Mouse (Mus musculus): ENCODE results near the gene Clta. TPM values are rescaled to one million over a fixed set of nuclear protein-coding genes. Genes with fewer than 3 reads are reported as not detected.
A peak's percentile ranks its signal among the peaks of the same experiment; 100 is the strongest.

Gene Clta
- total RNA-seq, 2 experiments from 2014 or later = 48.4 to 58.3 TPM

GRCm38 (mm10) chr4:43979746-43980145 is 24.5 kb upstream of the Clta start:
- no peak for DNase-seq (ENCODE audit: low spot score)

- no peak for DNase-seq (ENCODE audit: low spot score)
These were observed 24.0 kb upstream of the Clta start for GRCm38 (mm10) chr4:43980236-43980635.

GRCm38 (mm10) chr4:43980846-43981245 is 23.4 kb upstream of the Clta start:
- no peak for DNase-seq (ENCODE audit: low spot score)

GRCm38 (mm10) chr4:43981251-43981650 is 23.0 kb upstream of the Clta start:
- DNase-seq (ENCODE audit: low spot score) = no peak

- DNase-seq (ENCODE audit: low spot score) = peak; percentile 93
These were observed 22.1 kb upstream of the Clta start for GRCm38 (mm10) chr4:43982053-43982732.

DNA sequence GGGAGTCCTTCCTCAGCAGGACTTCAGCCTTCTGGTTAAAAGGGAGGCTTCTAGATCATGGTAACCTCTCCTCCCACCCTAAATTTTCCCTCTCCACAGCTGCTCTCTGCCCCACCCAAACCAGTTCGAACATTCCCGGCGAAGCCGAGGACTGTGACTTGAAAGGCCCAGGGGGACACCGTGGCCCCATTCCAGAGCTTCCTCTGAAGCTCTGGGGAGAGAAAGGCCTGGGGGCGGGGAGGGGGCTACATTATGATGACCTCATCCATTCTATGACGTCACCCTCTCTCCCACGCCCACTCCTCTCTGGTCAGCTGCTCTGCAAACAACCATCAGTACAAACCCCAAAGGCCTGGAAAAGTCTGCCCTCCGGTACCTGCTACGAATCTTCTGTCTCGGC is 21.1 kb upstream of the Clta start, which contains the start of gene Ccin:
TSS of gene Ccin (plus strand) at position 303 of the 400 bp plus-strand sequence.
- no peak for DNase-seq (ENCODE audit: low spot score)

GRCm38 (mm10) chr4:43983756-43984155 is 20.5 kb upstream of the Clta start:
- no peak for DNase-seq (ENCODE audit: low spot score)

DNA sequence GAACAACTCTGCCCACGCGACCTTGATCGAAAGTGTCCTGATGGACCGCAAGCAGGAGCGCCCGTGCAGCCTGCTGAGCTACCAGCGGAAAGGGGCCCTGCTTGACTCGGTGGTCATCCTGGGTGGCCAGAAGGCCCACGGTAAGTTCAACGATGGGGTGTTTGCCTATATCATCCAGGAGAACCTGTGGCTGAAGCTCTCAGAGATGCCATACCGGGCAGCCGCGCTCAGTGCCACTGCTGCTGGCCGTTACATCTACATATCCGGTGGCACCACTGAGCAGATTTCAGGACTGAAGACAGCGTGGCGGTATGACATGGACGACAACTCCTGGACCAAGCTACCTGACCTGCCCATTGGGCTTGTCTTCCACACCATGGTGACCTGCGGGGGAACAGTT is 19.9 kb upstream of the Clta start:
- no peak for DNase-seq (ENCODE audit: low spot score)

GRCm38 (mm10) chr4:43988976-43989375 is 15.3 kb upstream of the Clta start:
- no peak for DNase-seq (ENCODE audit: low spot score)

DNA sequence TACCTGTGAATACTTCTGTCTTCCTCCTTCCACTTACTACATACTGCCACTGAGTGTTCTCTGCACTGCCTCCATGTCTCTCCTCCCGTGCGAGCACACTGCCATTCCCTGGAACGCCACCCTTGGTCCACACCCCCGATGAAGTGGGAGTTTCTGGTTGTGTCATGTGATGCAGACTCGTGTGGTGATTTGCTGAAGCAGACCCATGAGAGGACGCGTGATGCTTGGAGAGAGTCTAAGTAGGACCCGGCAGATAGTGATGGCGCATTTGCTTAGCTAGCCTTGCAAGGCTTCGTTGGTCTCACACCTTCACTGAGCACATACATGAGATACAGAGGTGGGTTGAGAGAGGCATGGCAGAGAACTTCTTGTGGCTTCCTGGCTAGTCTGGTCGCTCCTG is 11.2 kb upstream of the Clta start:
- no peak for DNase-seq (ENCODE audit: low spot score)

DNA sequence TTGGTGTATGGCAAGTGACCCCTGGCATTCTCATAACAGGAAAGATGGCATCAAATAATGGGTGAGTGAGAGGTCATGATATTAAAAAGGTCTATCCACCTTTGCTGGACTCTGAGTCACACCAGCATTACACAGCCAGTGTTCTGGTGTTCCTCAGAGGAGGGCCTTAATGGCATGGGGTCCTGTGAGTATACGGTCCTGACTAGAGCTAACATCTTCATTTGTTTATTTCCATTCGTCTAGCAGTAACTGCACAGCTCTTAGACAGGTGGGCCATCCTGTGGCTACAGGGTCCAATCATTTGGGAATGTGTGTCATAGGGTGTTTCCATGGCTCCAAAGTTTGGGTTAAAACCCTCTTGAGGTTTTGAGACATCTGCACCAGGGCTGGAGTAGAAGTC is 9.9 kb upstream of the Clta start:
- no peak for DNase-seq (ENCODE audit: low spot score)

- DNase-seq (ENCODE audit: low spot score) = no peak
These were observed 630 bp upstream of the Clta start for GRCm38 (mm10) chr4:44003622-44004021.

- no peak for DNase-seq (ENCODE audit: low spot score)
These were observed 564 bp downstream of the Clta start for GRCm38 (mm10) chr4:44004623-44005409.

- no peak for DNase-seq (ENCODE audit: low spot score)
These were observed 5.9 kb downstream of the Clta start for GRCm38 (mm10) chr4:44010176-44010575.

DNA sequence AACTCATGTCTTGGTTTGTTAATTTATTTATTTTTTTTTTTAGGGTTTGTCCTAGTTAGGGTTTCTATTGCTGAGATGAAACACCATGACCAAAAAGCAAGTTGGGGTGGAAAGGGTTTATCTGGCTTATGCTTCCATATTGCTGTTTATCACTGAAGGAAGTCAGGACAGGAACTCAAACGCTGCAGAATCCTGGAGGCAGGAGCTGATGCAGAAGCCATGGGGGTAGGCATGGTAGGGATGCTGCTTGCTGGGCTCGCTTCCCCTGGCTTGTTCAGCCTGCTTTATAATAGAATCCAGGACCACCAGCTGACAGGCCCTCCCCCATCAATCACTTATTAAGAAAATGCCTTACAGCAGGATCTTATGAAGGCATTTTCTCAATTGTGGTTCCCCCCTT is 6.6 kb downstream of the Clta start:
- no peak for DNase-seq (ENCODE audit: low spot score)

DNA sequence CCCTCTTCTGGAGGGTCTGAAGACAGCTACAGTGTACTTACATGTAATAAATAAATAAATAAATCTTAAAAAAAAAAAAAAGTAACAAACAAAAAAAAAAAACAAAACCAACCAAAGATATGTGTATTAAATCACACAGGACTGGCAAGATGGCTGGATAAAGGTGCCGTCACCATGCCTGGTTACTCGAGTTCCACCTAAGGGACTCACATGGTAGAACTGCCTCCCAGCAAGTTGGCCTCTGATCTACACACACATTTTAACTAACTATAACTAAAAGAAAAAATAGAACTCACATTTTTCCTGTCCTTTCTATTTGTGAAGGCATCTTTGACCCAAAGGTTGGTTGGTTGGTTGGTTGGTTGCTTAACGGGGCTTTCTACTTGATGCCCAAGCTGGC is 7.5 kb downstream of the Clta start:
- no peak for DNase-seq (ENCODE audit: low spot score)

DNA sequence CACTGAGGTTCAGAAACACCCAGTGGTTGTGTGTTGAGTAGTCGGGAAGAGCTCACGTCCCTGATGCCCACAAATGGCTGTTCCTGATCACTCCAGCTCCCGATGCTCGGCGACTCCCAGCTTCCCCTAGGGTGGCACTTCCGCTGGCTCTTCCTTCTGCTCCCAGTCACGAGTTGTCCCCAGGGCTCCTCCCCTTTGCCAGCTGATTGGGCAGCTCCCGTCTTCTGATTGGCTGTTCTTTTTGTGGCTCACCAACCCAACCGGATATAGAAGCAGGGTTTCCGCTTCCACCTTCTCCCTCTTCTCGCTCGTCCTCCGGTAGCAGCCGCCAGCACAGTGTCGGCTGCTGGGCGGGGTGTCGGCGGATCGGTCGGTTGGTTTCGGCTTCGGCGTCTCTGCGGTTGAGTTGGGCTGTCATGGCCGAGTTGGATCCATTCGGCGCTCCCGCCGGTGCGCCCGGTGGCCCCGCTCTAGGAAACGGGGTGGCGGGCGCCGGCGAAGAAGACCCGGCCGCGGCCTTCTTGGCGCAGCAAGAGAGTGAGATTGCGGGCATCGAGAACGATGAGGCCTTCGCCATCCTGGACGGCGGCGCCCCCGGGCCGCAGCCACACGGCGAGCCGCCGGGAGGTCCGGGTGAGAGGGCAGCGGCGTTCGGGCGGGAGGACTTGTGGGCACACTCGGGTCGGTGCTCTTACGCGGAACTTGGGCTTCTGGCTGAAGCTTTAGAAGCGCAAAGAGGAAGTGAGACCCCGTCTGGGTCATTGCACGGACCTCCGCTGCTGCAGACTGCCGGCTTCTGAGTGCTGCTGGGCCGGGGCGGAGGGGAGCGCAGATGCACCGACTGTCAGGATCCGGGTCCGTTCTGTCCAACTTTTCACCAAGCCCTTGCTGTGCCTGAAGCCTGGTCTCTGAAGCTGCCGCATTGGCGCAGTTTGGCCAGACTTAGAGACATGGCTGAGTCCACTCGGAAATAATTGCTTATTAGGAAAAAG is 8.4 kb downstream of the Clta start:
- peak; percentile 95 for DNase-seq (ENCODE audit: low spot score)

DNA sequence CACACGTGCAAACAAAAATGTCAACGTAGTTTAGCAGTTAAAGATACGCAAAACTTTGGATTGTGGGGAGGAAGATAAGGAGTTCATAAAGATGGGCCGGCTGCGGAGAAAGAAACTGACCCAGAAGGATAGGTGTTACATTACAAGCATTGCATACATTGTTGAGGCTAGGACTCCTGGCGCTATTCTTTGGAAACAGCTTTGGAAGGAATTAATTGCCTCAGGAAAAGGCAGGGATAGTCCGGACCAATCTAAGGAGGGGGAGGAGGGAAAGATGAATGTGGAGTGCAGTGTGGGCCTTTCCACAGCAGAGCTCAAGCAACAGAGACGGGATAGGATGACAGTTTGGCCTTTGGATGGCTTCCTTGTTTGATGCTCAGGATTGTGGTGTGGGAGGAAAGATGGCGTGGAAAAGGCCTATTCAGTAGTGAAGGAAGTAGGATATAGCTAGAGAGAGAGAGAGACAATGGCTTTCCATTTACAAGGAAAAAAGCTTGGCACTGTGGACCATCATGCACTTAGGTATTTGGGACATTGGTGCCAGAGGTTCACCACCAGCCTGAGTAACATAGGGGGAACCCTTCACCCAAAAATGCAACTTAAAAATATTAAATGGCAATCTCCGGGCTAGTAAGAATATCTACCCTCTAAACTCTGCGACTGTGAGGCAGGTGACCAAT is 9.3 kb downstream of the Clta start:
- no peak for DNase-seq (ENCODE audit: low spot score)

DNA sequence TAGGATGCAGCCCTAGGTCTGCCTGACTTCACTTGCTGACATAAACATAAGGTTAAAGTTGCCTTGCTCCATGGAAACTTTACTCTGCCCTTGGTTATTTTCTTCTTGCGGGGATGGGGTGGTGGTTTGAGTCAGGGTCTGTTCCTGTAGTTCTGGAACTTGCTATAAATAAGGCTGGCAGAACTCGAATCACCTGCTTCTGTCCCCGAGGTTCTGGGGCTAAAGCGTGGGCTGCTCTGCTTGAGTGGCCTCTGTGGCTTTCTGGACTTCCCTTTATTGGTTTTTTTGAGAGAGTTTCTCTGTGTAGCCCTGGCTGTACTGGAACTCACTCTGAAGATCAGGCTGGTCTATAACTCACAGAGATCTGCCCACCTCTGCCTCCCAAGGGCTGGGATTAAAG is 11.8 kb downstream of the Clta start:
- no peak for DNase-seq (ENCODE audit: low spot score)

DNA sequence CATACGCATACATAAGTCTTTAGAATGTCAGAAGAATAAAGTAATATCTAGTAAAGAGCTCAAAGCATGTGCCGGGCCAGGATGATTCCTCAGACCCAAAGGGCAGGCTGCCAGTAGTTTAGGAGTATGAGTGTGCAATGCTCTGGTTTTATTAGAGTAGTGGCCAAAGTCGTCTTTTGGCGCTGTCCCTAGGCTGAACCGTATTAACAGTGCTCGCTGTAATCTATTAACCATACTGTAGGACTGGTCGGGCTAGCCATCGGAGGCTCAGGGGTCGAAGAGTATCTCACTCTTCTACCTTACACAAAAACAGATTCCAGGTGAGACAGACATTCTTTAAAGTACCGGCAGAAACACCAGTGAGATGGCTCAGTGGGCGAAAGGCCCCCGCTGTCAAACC is 12.5 kb downstream of the Clta start:
- DNase-seq (ENCODE audit: low spot score) = no peak

DNA sequence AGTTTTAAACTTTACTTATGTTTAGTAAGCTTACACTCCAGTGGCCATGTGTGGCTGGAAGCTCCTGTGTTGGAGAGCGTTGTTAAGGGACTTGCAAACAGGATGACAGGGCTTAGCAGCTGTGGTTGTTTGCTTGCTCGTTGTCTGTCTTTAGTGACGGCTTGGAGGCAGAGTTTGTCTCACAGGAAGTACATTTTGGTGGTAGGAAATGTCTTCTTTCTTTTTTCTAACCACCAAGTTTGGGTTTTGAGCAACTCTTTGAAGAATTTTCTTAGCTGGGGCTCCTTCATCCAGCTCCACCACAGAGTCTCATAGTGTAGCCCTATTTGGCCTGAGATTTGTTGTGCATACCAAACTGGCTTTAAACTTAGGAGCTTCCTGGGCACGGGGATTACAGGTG is 18.1 kb downstream of the Clta start:
- DNase-seq (ENCODE audit: low spot score) = no peak
